Mouse (Mus musculus): ENCODE results near the gene Slc22a26. TPM values are rescaled to one million over a fixed set of nuclear protein-coding genes. Genes with fewer than 3 reads are reported as not detected.
"Not testable (repeated sequence)": the region's sequence is repeated elsewhere in the genome, so short reads cannot be mapped to it uniquely, and the experiment has no call there.

Slc22a26 gene
- not detected for polyA plus RNA-seq (2012; fragmentation: generic; extraction: Trizol)
- long read RNA-seq, experiment 1 = 0 reads
- long read RNA-seq, experiment 2 = 0 reads

DNA sequence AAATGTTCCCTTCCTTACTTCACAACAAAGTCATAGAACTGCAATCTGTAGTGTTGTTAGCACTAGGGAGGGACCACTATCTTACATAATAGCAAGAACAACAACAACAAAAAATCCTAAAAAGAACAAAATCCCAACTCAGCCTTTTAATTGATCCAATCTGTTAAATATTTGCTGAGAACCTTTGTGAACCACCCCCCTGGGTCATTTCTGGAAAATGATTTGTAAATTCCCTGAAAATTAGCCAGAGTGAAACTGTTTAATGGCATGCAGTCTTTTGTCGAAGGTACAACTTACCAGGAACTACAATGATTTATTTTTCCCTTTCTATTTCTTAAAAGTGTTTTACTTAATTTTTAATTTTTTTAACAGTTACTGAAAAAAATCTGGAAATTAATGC, at the start of gene Slc22a26:
Gene Slc22a26 (minus strand): TSS at position 97 of the 400 bp plus-strand sequence.
- Histone ChIP-seq H3K79me3 (ENCODE audit: low read depth) (no peaks in the 10 kb centered on the region), H3ac (ENCODE audit: control insufficient read depth, insufficient read length, low read depth) (no peak within 1 kb of the TSS), H3K36me3 (ENCODE audit: control insufficient read depth, insufficient read depth) (no peaks in the 10 kb centered on the region), H3K79me2 (ENCODE audit: control insufficient read depth, insufficient read depth) (no peaks in the 10 kb centered on the region), H3K27me3 (ENCODE audit: control insufficient read depth, insufficient read depth, insufficient read length) (no peaks in the 10 kb centered on the region), H3K4me3 (ENCODE audit: insufficient read depth, poor library complexity, severe bottlenecking) (no peak within 1 kb of the TSS)
- TF ChIP-seq MYOD1 (IDR thresholded peaks at IDR 0.05; ENCODE audit: control insufficient read depth, insufficient read length, low read depth) = no peak
- TF ChIP-seq FOSL1 (IDR thresholded peaks at IDR 0.05; ENCODE audit: insufficient read depth, low read length, poor library complexity, severe bottlenecking) = no peak
- no peak for TF ChIP-seq MYOG (IDR thresholded peaks at IDR 0.05; ENCODE audit: control insufficient read depth, extremely low read depth, insufficient read length)
- TF ChIP-seq CTCF (IDR thresholded peaks at IDR 0.05; ENCODE audit: control insufficient read depth, insufficient read depth, insufficient read length) = no peak
- TF ChIP-seq USF1 (IDR thresholded peaks at IDR 0.05; ENCODE audit: low read depth) = no peak
- no peak for TF ChIP-seq CEBPB (IDR thresholded peaks at IDR 0.05; ENCODE audit: low read depth)
- TF ChIP-seq MAX (IDR thresholded peaks at IDR 0.05) = no peak

- Histone ChIP-seq H3K79me2 (ENCODE audit: control insufficient read depth, insufficient read depth) (no peaks in the 10 kb centered on the region), H3K36me3 (ENCODE audit: control insufficient read depth, insufficient read depth) (no peaks in the 10 kb centered on the region), H3K4me3 (ENCODE audit: insufficient read depth, poor library complexity, severe bottlenecking) (no peak overlapping the region), H3ac (ENCODE audit: control insufficient read depth, insufficient read length, low read depth) (no peak overlapping the region), H3K79me3 (ENCODE audit: low read depth) (no peaks in the 10 kb centered on the region), H3K27me3 (ENCODE audit: control insufficient read depth, insufficient read depth, insufficient read length) (no peaks in the 10 kb centered on the region)
- TF ChIP-seq MYOD1 (IDR thresholded peaks at IDR 0.05; ENCODE audit: control insufficient read depth, insufficient read length, low read depth) (no peak), MYOG (IDR thresholded peaks at IDR 0.05; ENCODE audit: control insufficient read depth, extremely low read depth, insufficient read length) (no peak), FOSL1 (IDR thresholded peaks at IDR 0.05; ENCODE audit: insufficient read depth, low read length, poor library complexity, severe bottlenecking) (no peak), MAX (IDR thresholded peaks at IDR 0.05) (no peak), CTCF (IDR thresholded peaks at IDR 0.05; ENCODE audit: control insufficient read depth, insufficient read depth, insufficient read length) (no peak), CEBPB (IDR thresholded peaks at IDR 0.05; ENCODE audit: low read depth) (no peak), USF1 (IDR thresholded peaks at IDR 0.05; ENCODE audit: low read depth) (no peak)
Observed at GRCm38 (mm10) chr19:7829851-7830250, 27.4 kb upstream of the Slc22a26 start.

GRCm38 (mm10) chr19:7790571-7790970, 11.9 kb downstream of the Slc22a26 start:
- Histone ChIP-seq H3K36me3 (ENCODE audit: control insufficient read depth, insufficient read depth) (no peaks in the 10 kb centered on the region), H3K27me3 (ENCODE audit: control insufficient read depth, insufficient read depth, insufficient read length) (no peaks in the 10 kb centered on the region), H3K4me3 (ENCODE audit: insufficient read depth, poor library complexity, severe bottlenecking) (no peak overlapping the region), H3K79me3 (ENCODE audit: low read depth) (no peaks in the 10 kb centered on the region), H3ac (ENCODE audit: control insufficient read depth, insufficient read length, low read depth) (no peak overlapping the region), H3K79me2 (ENCODE audit: control insufficient read depth, insufficient read depth) (no peaks in the 10 kb centered on the region)
- TF ChIP-seq FOSL1 (IDR thresholded peaks at IDR 0.05; ENCODE audit: insufficient read depth, low read length, poor library complexity, severe bottlenecking) (no peak), CEBPB (IDR thresholded peaks at IDR 0.05; ENCODE audit: low read depth) (no peak), USF1 (IDR thresholded peaks at IDR 0.05; ENCODE audit: low read depth) (no peak), MYOD1 (IDR thresholded peaks at IDR 0.05; ENCODE audit: control insufficient read depth, insufficient read length, low read depth) (no peak), MYOG (IDR thresholded peaks at IDR 0.05; ENCODE audit: control insufficient read depth, extremely low read depth, insufficient read length) (no peak), MAX (IDR thresholded peaks at IDR 0.05) (no peak), CTCF (IDR thresholded peaks at IDR 0.05; ENCODE audit: control insufficient read depth, insufficient read depth, insufficient read length) (no peak)

- Histone ChIP-seq H3K36me3 (ENCODE audit: control insufficient read depth, insufficient read depth) (no peaks in the 10 kb centered on the region), H3K4me3 (ENCODE audit: insufficient read depth, poor library complexity, severe bottlenecking) (no peak overlapping the region), H3K27me3 (ENCODE audit: control insufficient read depth, insufficient read depth, insufficient read length) (no peaks in the 10 kb centered on the region), H3K79me2 (ENCODE audit: control insufficient read depth, insufficient read depth) (no peaks in the 10 kb centered on the region), H3ac (ENCODE audit: control insufficient read depth, insufficient read length, low read depth) (no peak overlapping the region), H3K79me3 (ENCODE audit: low read depth) (no peaks in the 10 kb centered on the region)
- TF ChIP-seq USF1 (IDR thresholded peaks at IDR 0.05; ENCODE audit: low read depth) = no peak
- no peak for TF ChIP-seq CEBPB (IDR thresholded peaks at IDR 0.05; ENCODE audit: low read depth)
- no peak for TF ChIP-seq MYOD1 (IDR thresholded peaks at IDR 0.05; ENCODE audit: control insufficient read depth, insufficient read length, low read depth)
- TF ChIP-seq MAX (IDR thresholded peaks at IDR 0.05) = no peak
- TF ChIP-seq FOSL1 (IDR thresholded peaks at IDR 0.05; ENCODE audit: insufficient read depth, low read length, poor library complexity, severe bottlenecking) = no peak
Observed at GRCm38 (mm10) chr19:7775306-7775705, 27.2 kb downstream of the Slc22a26 start.

- H3K4me3 ChIP-seq (ENCODE audit: insufficient read depth, poor library complexity, severe bottlenecking) = no peak overlapping the region
- H3K36me3 ChIP-seq (ENCODE audit: control insufficient read depth, insufficient read depth) = no peaks in the 10 kb centered on the region
- no peak overlapping the region for H3ac ChIP-seq (ENCODE audit: control insufficient read depth, insufficient read length, low read depth)
- no peaks in the 10 kb centered on the region for H3K79me2 ChIP-seq (ENCODE audit: control insufficient read depth, insufficient read depth)
- H3K79me3 ChIP-seq (ENCODE audit: low read depth) = no peaks in the 10 kb centered on the region
- TF ChIP-seq MAX (IDR thresholded peaks at IDR 0.05) = no peak
- TF ChIP-seq CEBPB (IDR thresholded peaks at IDR 0.05; ENCODE audit: low read depth) = no peak
- no peak for TF ChIP-seq MYOG (IDR thresholded peaks at IDR 0.05; ENCODE audit: control insufficient read depth, extremely low read depth, insufficient read length)
- TF ChIP-seq FOSL1 (IDR thresholded peaks at IDR 0.05; ENCODE audit: insufficient read depth, low read length, poor library complexity, severe bottlenecking) = no peak
- TF ChIP-seq USF1 (IDR thresholded peaks at IDR 0.05; ENCODE audit: low read depth) = no peak
- no peaks in the 10 kb centered on the region for H3K27me3 ChIP-seq (ENCODE audit: control insufficient read depth, insufficient read depth, insufficient read length)
Observed at GRCm38 (mm10) chr19:7766124-7766523, 36.3 kb downstream of the Slc22a26 start.

- no peak overlapping the region for H3K4me3 ChIP-seq (ENCODE audit: insufficient read depth, poor library complexity, severe bottlenecking)
Observed at GRCm38 (mm10) chr19:7765599-7765998, 36.9 kb downstream of the Slc22a26 start.

GRCm38 (mm10) chr19:7753371-7753770, 49.1 kb downstream of the Slc22a26 start:
- H3K79me2 ChIP-seq (ENCODE audit: control insufficient read depth, insufficient read depth); H3K79me3 ChIP-seq (ENCODE audit: low read depth); H3K27me3 ChIP-seq (ENCODE audit: control insufficient read depth, insufficient read depth, insufficient read length); H3K4me3 ChIP-seq (ENCODE audit: insufficient read depth, poor library complexity, severe bottlenecking); H3K36me3 ChIP-seq (ENCODE audit: control insufficient read depth, insufficient read depth); H3ac ChIP-seq (ENCODE audit: control insufficient read depth, insufficient read length, low read depth): not testable (repeated sequence)

More at GRCm38 (mm10) chr19:7765599-7765998, 36.9 kb downstream of the Slc22a26 start:
- no peak overlapping the region for H3ac ChIP-seq (ENCODE audit: control insufficient read depth, insufficient read length, low read depth)
- TF ChIP-seq CEBPB (IDR thresholded peaks at IDR 0.05; ENCODE audit: low read depth) (no peak), USF1 (IDR thresholded peaks at IDR 0.05; ENCODE audit: low read depth) (no peak), MYOG (IDR thresholded peaks at IDR 0.05; ENCODE audit: control insufficient read depth, extremely low read depth, insufficient read length) (no peak), MYOD1 (IDR thresholded peaks at IDR 0.05; ENCODE audit: control insufficient read depth, insufficient read length, low read depth) (no peak), MAX (IDR thresholded peaks at IDR 0.05) (no peak), FOSL1 (IDR thresholded peaks at IDR 0.05; ENCODE audit: insufficient read depth, low read length, poor library complexity, severe bottlenecking) (no peak), CTCF (IDR thresholded peaks at IDR 0.05; ENCODE audit: control insufficient read depth, insufficient read depth, insufficient read length) (no peak)
- no peaks in the 10 kb centered on the region for H3K79me2 ChIP-seq (ENCODE audit: control insufficient read depth, insufficient read depth)
- H3K36me3 ChIP-seq (ENCODE audit: control insufficient read depth, insufficient read depth) = no peaks in the 10 kb centered on the region
- H3K27me3 ChIP-seq (ENCODE audit: control insufficient read depth, insufficient read depth, insufficient read length) = no peaks in the 10 kb centered on the region
- H3K79me3 ChIP-seq (ENCODE audit: low read depth) = no peaks in the 10 kb centered on the region

Measured in C2C12 (cell line).